Mouse (Mus musculus): ENCODE results near the gene Nolc1. TPM values are rescaled to one million over a fixed set of nuclear protein-coding genes. Genes with fewer than 3 reads are reported as not detected.
A peak's percentile ranks its signal among the peaks of the same experiment; 100 is the strongest.

Nolc1 gene
- polyA plus RNA-seq, 1 experiment from 2014 or later, result 53.8 TPM

DNA sequence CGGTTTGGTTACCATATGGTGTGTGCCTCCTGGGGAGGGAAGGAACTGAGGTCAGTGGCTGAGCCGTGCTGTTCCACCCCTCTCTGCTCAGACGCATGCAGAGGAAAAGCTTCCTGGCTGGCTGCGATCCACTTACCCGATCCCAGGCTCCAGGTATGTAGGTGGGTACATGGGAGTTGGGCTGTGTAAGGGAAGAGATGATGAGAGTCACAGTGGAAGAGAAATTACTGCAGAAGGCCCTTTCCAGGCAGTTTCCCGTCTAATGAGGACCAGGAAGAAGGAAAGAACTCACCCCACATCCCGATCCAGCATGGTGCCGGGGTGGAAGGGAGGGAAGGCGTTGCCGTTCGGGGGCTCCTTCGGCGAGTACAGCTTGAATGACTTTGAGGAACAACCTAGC, 39.7 kb upstream of the Nolc1 start:
- 82% methylated on average over 13 of the region's 13 CpGs for WGBS
- ATAC-seq (replicated peaks; ENCODE audit: extremely low read depth, insufficient read depth, low FRiP score), result no peak

DNA sequence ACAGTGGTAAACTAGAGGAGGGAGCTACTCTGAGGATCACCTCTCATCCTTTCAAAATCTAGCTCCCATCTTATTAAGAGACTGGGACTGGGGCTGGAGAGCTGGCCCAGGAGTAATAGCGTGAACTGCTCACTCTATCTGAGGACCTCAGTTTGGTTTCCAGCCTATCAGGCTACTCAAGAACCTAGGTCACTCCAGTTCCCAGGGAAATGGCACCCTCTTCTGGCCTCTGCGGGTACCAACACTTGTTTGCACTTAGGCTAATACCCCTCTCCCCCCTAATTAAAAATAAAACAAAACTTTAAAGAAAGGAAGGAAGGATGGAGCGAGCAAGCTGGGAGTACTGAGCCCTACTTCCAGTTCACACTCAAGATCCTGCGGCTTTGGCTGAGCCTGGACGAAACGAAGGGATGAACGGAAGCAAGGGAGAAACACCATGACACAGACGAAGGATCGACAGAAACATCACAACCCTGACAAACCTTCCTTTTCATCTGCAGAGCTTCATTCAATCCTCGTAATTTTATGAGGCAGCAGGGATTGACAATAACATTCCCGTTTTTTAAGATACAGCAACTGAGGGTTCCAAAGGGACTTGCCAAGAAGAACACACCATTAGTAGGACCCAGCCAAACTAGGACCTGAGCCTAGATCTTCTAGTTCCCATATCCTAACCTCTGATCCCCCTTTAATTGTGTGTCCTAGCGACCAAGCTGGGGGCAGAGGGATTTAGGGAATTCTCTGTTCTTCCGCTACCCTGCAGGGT, 39.0 kb upstream of the Nolc1 start:
- peaks cover 41% of the 10 kb centered on the region for H3K4me1 ChIP-seq (ENCODE audit: control insufficient read depth, insufficient read depth, low read length)
- H3K27ac ChIP-seq (ENCODE audit: low read length), result peak overlapping the region; percentile 61; the same call in 1 of the 2 replicates
- WGBS, result 69% methylated on average over 13 of the region's 13 CpGs
- ATAC-seq (replicated peaks; ENCODE audit: extremely low read depth, insufficient read depth, low FRiP score), result no peak
- H3K4me2 ChIP-seq (ENCODE audit: low read depth, low read length), result peak overlapping the region; percentile 97
- no peaks in the 10 kb centered on the region for H3K9me3 ChIP-seq (replicated peaks; ENCODE audit: control insufficient read depth, low read length)
- H3K9ac ChIP-seq (ENCODE audit: low read length), result peak overlapping the region; percentile 95
- H3K4me3 ChIP-seq (ENCODE audit: low read length), result peak overlapping the region; percentile 86
- H3K27me3 ChIP-seq (ENCODE audit: control insufficient read depth, insufficient read depth, low read length), result no peaks in the 10 kb centered on the region
- peaks cover 48% of the 10 kb centered on the region for H3K36me3 ChIP-seq (ENCODE audit: control insufficient read depth, insufficient read depth)

More for the DNA sequence above, 39.7 kb upstream of the Nolc1 start:
- no peak overlapping the region for H3K4me3 ChIP-seq (ENCODE audit: low read length)
- peaks cover 48% of the 10 kb centered on the region for H3K36me3 ChIP-seq (ENCODE audit: control insufficient read depth, insufficient read depth)
- H3K27ac ChIP-seq (ENCODE audit: low read length), result no peak overlapping the region
- H3K4me2 ChIP-seq (ENCODE audit: low read depth, low read length), result no peak overlapping the region
- H3K9ac ChIP-seq (ENCODE audit: low read length), result no peak overlapping the region
- peaks cover 34% of the 10 kb centered on the region for H3K4me1 ChIP-seq (ENCODE audit: control insufficient read depth, insufficient read depth, low read length)
- no peaks in the 10 kb centered on the region for H3K27me3 ChIP-seq (ENCODE audit: control insufficient read depth, insufficient read depth, low read length)
- no peaks in the 10 kb centered on the region for H3K9me3 ChIP-seq (replicated peaks; ENCODE audit: control insufficient read depth, low read length)

- Histone ChIP-seq H3K9ac (ENCODE audit: low read length) (peak overlapping the region; percentile 95), H3K4me2 (ENCODE audit: low read depth, low read length) (peak overlapping the region; percentile 97), H3K9me3 (replicated peaks; ENCODE audit: control insufficient read depth, low read length) (no peaks in the 10 kb centered on the region), H3K36me3 (ENCODE audit: control insufficient read depth, insufficient read depth) (peaks cover 42% of the 10 kb centered on the region), H3K4me1 (ENCODE audit: control insufficient read depth, insufficient read depth, low read length) (peaks cover 46% of the 10 kb centered on the region), H3K27ac (ENCODE audit: low read length) (peak overlapping the region; percentile 61), H3K27me3 (ENCODE audit: control insufficient read depth, insufficient read depth, low read length) (no peaks in the 10 kb centered on the region), H3K4me3 (ENCODE audit: low read length) (peak overlapping the region; percentile 86)
- 12% methylated on average over 6 of the region's 6 CpGs for WGBS
- no peak for ATAC-seq (replicated peaks; ENCODE audit: extremely low read depth, insufficient read depth, low FRiP score)
Measured at GRCm38 (mm10) chr19:46037243-46037924, 38.3 kb upstream of the Nolc1 start.

- no peak for ATAC-seq (replicated peaks; ENCODE audit: extremely low read depth, insufficient read depth, low FRiP score)
Measured at GRCm38 (mm10) chr19:46037925-46038850, 37.5 kb upstream of the Nolc1 start.

GRCm38 (mm10) chr19:46038851-46039260, 36.8 kb upstream of the Nolc1 start:
- H3K4me2 ChIP-seq (ENCODE audit: low read depth, low read length), result peak overlapping the region; percentile 97
- ATAC-seq (replicated peaks; ENCODE audit: extremely low read depth, insufficient read depth, low FRiP score), result 0 out of 2 replicates have a peak, but pooled peaks have one; percentile 5
- no peaks in the 10 kb centered on the region for H3K27me3 ChIP-seq (ENCODE audit: control insufficient read depth, insufficient read depth, low read length)
- peaks cover 27% of the 10 kb centered on the region for H3K36me3 ChIP-seq (ENCODE audit: control insufficient read depth, insufficient read depth)
- H3K4me1 ChIP-seq (ENCODE audit: control insufficient read depth, insufficient read depth, low read length), result peaks cover 61% of the 10 kb centered on the region
- peak overlapping the region; percentile 91 for H3K27ac ChIP-seq (ENCODE audit: low read length)
- no peaks in the 10 kb centered on the region for H3K9me3 ChIP-seq (replicated peaks; ENCODE audit: control insufficient read depth, low read length)
- peak overlapping the region; percentile 86 for H3K4me3 ChIP-seq (ENCODE audit: low read length)
- H3K9ac ChIP-seq (ENCODE audit: low read length), result peak overlapping the region; percentile 95
- WGBS, result 1% methylated on average over 17 of the region's 17 CpGs

More at GRCm38 (mm10) chr19:46037925-46038850, 37.5 kb upstream of the Nolc1 start:
- Histone ChIP-seq H3K9ac (ENCODE audit: low read length) (peak overlapping the region; percentile 95), H3K27me3 (ENCODE audit: control insufficient read depth, insufficient read depth, low read length) (no peaks in the 10 kb centered on the region), H3K4me3 (ENCODE audit: low read length) (peak overlapping the region; percentile 86), H3K9me3 (replicated peaks; ENCODE audit: control insufficient read depth, low read length) (no peaks in the 10 kb centered on the region), H3K27ac (ENCODE audit: low read length) (peak overlapping the region; percentile 91), H3K36me3 (ENCODE audit: control insufficient read depth, insufficient read depth) (peaks cover 34% of the 10 kb centered on the region), H3K4me2 (ENCODE audit: low read depth, low read length) (peak overlapping the region; percentile 97), H3K4me1 (ENCODE audit: control insufficient read depth, insufficient read depth, low read length) (peaks cover 54% of the 10 kb centered on the region)
- 7% methylated on average over 13 of the region's 13 CpGs for WGBS

DNA sequence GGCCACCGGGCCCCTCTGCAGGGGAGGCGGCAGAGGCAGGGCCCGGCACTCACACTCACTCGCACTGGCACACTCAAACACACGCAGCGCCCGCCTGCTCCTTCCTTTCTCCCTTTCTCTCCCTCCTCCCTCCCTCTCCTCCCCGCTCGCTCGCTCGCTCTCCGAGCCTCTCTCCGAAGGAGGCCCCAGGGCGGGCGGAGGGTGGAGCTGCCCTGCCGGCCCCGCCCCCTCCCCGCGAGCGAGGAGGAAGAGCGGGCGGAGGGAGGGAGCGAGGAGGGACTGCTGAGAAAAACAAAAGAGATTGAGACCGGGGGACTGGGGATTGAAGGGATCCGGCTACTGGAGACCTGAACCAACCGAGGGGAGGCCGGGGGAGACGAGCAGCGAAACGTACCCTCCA, 36.2 kb upstream of the Nolc1 start:
- H3K36me3 ChIP-seq (ENCODE audit: control insufficient read depth, insufficient read depth), result peaks cover 21% of the 10 kb centered on the region
- H3K9ac ChIP-seq (ENCODE audit: low read length), result peak overlapping the region; percentile 95
- peak overlapping the region; percentile 86 for H3K4me3 ChIP-seq (ENCODE audit: low read length)
- no peaks in the 10 kb centered on the region for H3K9me3 ChIP-seq (replicated peaks; ENCODE audit: control insufficient read depth, low read length)
- peaks cover 63% of the 10 kb centered on the region for H3K4me1 ChIP-seq (ENCODE audit: control insufficient read depth, insufficient read depth, low read length)
- ATAC-seq (replicated peaks; ENCODE audit: extremely low read depth, insufficient read depth, low FRiP score), result peak; percentile 77
- peak overlapping the region; percentile 91 for H3K27ac ChIP-seq (ENCODE audit: low read length)
- H3K4me2 ChIP-seq (ENCODE audit: low read depth, low read length), result peak overlapping the region; percentile 97
- H3K27me3 ChIP-seq (ENCODE audit: control insufficient read depth, insufficient read depth, low read length), result no peaks in the 10 kb centered on the region
- 2% methylated on average over 24 of the region's 30 CpGs for WGBS

GRCm38 (mm10) chr19:46040149-46040902, 35.3 kb upstream of the Nolc1 start:
- H3K4me3 ChIP-seq (ENCODE audit: low read length), result peak overlapping the region; percentile 86
- H3K9me3 ChIP-seq (replicated peaks; ENCODE audit: control insufficient read depth, low read length), result no peaks in the 10 kb centered on the region
- peaks cover 63% of the 10 kb centered on the region for H3K4me1 ChIP-seq (ENCODE audit: control insufficient read depth, insufficient read depth, low read length)
- no peak for ATAC-seq (replicated peaks; ENCODE audit: extremely low read depth, insufficient read depth, low FRiP score)
- H3K36me3 ChIP-seq (ENCODE audit: control insufficient read depth, insufficient read depth), result peaks cover 13% of the 10 kb centered on the region
- H3K4me2 ChIP-seq (ENCODE audit: low read depth, low read length), result peak overlapping the region; percentile 97
- H3K27me3 ChIP-seq (ENCODE audit: control insufficient read depth, insufficient read depth, low read length), result no peaks in the 10 kb centered on the region
- peak overlapping the region; percentile 95 for H3K9ac ChIP-seq (ENCODE audit: low read length)
- H3K27ac ChIP-seq (ENCODE audit: low read length), result peak overlapping the region; percentile 91
- 36% methylated on average over 14 of the region's 14 CpGs for WGBS

GRCm38 (mm10) chr19:46041299-46041932, 34.2 kb upstream of the Nolc1 start:
- H3K9ac ChIP-seq (ENCODE audit: low read length), result peak overlapping the region; percentile 97
- no peaks in the 10 kb centered on the region for H3K27me3 ChIP-seq (ENCODE audit: control insufficient read depth, insufficient read depth, low read length)
- peak overlapping the region; percentile 99 for H3K27ac ChIP-seq (ENCODE audit: low read length)
- ATAC-seq (replicated peaks; ENCODE audit: extremely low read depth, insufficient read depth, low FRiP score), result no peak
- WGBS, result 15% methylated on average over 7 of the region's 7 CpGs
- 0 out of 2 replicates have a peak, but pooled peaks cover 2% of the 10 kb centered on the region for H3K36me3 ChIP-seq (ENCODE audit: control insufficient read depth, insufficient read depth)
- H3K9me3 ChIP-seq (replicated peaks; ENCODE audit: control insufficient read depth, low read length), result no peaks in the 10 kb centered on the region
- H3K4me3 ChIP-seq (ENCODE audit: low read length), result peak overlapping the region; percentile 98
- peak overlapping the region; percentile 97 for H3K4me2 ChIP-seq (ENCODE audit: low read depth, low read length)
- peaks cover 71% of the 10 kb centered on the region for H3K4me1 ChIP-seq (ENCODE audit: control insufficient read depth, insufficient read depth, low read length)

All from heart, embryonic 16.5 days (tissue).